Mouse (Mus musculus): Measurements from ENCODE around the gene Atxn1.

Atxn1 gene

GRCm38 (mm10) chr13:45925294-45925693 lies 39.5 kb downstream of the Atxn1 start:
- DNase-seq = no peak

DNA sequence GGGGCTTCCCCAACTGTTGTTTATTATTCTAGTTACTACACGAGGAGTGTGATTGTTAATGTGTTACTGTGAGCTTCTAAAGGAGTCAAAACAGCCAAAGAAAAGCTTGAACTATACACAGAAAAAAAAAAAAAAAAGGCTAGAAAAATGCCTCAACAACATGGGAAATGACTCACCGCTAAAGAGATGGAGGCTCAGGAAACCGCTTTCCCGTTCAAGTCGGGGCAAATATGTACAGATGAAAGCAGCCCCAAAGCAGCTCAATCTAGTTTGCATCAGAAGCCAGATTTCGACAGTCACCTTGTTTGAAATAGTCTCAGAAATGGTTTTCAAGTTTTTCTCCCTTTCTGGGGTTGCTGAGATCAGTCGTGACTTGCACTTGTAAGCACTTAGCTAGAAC lies 40.3 kb downstream of the Atxn1 start:
- DNase-seq = no peak

GRCm38 (mm10) chr13:45923086-45923485 lies 41.7 kb downstream of the Atxn1 start:
- DNase-seq = no peak

DNA sequence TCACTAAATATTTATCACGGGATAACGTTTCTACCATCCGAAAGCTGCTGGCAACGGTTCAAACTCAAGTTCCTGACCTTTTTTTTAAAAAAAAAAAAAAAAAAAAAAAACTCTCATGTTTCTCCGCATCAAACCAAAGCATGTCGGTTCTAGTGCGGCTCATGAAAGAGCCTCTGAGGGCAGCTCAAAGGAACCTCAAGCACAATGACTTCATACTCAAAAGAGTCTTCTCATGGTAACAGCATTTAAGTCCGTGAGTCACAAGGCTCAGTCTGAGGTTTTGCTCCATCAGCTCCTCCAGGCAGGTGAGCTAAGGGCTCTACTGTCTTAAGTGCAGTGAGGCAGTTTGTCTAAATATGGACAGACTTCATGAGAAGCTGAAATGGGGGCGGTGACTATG lies 42.3 kb downstream of the Atxn1 start:
- DNase-seq = peak; percentile 69 to 78

GRCm38 (mm10) chr13:45918956-45919711 lies 45.7 kb downstream of the Atxn1 start:
- DNase-seq = no peak

- DNase-seq = no peak
Observed at GRCm38 (mm10) chr13:45918006-45918380, 46.8 kb downstream of the Atxn1 start.

DNA sequence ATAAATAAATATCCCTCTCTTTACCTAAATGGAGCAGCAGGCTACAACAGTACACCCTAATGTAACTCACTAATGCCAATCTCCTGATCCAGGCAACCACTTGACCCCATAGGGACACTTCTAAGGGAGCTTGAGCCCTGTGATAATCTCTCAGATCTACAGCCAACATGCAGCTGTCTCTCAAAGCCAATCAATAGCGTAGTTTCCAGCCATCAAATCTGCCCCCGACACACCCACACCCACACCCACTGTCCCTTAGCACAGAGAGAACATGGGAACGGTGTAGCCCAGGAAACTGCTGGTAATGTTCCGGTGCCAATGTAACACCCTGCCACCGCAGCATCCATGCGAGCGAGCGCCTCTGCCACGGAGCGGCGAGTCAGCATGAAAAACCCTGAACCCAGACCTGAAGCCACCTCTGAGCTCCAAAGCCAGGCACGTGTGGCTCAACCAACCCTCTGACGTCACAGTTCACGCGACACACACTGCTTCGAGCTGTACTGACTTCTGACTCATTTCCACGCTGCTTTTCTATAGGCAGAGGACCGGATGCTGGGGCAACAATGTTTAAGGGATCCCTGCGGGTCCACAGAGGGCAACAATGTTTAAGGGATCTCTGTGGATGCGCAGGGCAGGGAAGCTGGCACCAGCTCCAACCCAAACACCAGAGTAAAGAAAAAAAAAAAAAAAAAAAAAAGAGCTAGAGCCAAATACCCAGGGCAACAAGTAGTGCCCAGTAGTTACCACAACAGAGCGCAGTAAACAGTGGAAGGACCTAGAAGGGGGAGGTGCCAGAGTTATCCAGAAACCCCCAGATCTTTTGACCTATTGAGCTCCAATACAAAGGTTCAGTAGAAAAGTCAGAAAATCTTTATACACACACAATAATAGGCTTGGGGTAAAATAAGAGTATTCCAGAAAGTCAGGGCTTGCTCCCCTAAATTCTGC lies 47.5 kb downstream of the Atxn1 start:
- DNase-seq = peak in 1 of 2 experiments; percentile 42

- DNase-seq = no peak
Observed at GRCm38 (mm10) chr13:45915921-45916320, 48.9 kb downstream of the Atxn1 start.

DNA sequence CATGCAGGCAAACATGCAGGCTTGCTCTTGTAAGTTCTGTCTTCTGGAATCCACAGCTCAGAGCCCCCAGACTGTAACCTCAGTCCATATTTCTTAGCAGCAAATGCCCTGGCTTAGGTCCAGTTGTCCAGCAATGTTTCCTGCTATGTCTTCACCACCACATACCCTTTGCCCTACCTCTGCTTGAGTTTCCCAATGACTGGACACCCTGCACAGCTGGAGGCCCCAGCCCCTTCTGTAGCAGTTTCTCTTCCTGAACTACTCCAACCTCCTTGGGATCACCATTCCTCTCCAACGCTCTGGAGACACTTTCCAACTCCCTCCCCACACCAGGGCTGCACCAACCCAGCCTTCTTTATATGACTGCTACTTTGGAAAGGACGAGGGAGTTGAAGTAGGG lies 49.8 kb downstream of the Atxn1 start:
- DNase-seq = no peak

- no peak for DNase-seq
Observed at GRCm38 (mm10) chr13:45914117-45914516, 50.7 kb downstream of the Atxn1 start.

- DNase-seq = no peak
Observed at GRCm38 (mm10) chr13:45911848-45912247, 53.0 kb downstream of the Atxn1 start.

DNA sequence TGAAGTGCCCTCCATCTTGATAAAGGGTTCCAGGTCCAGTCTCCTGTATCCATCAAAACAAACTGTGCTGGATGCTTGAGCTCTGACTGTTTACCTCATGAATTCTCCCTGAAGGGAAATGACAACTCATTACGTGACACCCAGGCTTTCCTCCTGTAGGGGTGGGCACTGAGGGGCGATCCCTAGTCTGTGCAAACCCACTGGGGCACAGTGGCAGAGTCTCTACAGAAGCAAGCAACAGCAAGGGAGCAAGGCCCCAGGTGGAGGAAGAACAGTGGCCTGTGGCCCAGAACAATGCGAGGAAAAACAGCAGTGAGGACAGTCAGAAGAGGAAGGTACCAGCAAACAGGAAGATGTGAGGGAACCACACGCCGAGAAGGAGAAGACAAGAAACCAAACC lies 53.7 kb downstream of the Atxn1 start:
- no peak for DNase-seq

DNA sequence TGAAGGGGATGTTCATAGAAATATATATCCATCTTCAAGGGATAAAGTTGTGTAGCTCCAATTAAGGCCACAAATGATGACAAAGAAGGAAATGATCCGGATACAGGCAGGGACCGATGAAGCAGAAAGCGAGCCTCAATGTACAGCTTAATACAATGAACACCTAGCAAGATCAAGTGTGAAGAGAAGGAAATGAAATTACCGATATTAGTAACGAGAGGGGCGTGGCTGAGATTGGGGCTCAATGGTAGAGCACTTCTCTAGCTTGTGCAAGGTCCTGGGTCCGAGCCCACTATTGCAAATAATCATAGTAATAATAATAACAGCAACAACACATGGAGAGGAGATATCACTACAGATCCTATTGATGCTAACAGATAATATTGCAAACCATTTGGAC lies 54.5 kb downstream of the Atxn1 start:
- no peak for DNase-seq

DNA sequence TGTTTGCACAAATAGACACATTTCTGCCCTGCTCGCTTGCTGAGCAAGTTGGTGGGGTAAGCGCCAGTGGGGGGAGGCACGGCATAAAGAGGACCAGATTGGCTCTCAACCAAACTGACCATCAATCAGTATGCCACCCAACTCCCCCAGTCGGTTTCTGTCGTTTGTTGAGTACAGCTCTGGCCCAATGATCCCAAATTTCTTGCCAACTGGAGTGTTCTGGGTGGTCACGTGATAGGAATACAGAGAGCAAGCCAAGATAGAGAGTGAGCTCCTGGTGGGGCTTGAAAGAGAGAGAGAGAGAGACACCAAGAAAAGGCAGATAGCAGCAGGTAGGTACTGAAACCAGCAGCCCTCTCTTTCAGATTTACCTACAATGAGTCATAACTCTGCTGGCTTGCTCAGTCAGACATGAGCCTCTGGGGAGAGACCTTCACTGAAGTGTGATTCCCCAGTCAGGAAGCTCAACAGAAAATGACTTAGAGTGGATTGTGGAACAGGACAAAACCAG lies 57.6 kb downstream of the Atxn1 start:
- no peak for DNase-seq

GRCm38 (mm10) chr13:45906438-45907166 lies 58.2 kb downstream of the Atxn1 start:
- DNase-seq = peak in 1 of 2 experiments; percentile 42

GRCm38 (mm10) chr13:45904955-45905354 lies 59.9 kb downstream of the Atxn1 start:
- no peak for DNase-seq

- no peak for DNase-seq
Observed at GRCm38 (mm10) chr13:45904456-45904855, 60.4 kb downstream of the Atxn1 start.

- no peak for DNase-seq
Observed at GRCm38 (mm10) chr13:45903519-45904274, 61.1 kb downstream of the Atxn1 start.

GRCm38 (mm10) chr13:45902457-45902856 lies 62.4 kb downstream of the Atxn1 start:
- no peak for DNase-seq

- no peak for DNase-seq
Observed at GRCm38 (mm10) chr13:45900776-45901175, 64.0 kb downstream of the Atxn1 start.

- no peak for DNase-seq
Observed at GRCm38 (mm10) chr13:45897571-45897970, 67.2 kb downstream of the Atxn1 start.

- DNase-seq = no peak
Observed at GRCm38 (mm10) chr13:45894760-45895159, 70.0 kb downstream of the Atxn1 start.

Measured in lung, adult 18-20 months (tissue).